Mouse (Mus musculus) adrenal gland, postnatal 25 days (tissue): ENCODE data around the gene Golga7b. TPM values are rescaled to one million over a fixed set of nuclear protein-coding genes. Genes with fewer than 3 reads are reported as not detected.

ENCODE experiments used
- DNase-seq: peaks from one replicate; pipeline ENCODE4 v3.0.0; 2021; ENCODE audit warnings: mixed read lengths
- long read RNA-seq: library from polyadenylated mRNA; stranded (forward); transcript quantifications from one replicate; pipeline ENCODE4 v2.0.0, GENCODE M21; 2021
- total RNA-seq: library from RNA; stranded (reverse); gene quantifications from 2 replicates; pipeline ENCODE4 v1.2.3, GENCODE M21; 2021

Gene Golga7b
- 0.86 and 1.2 TPM in 2 replicates for total RNA-seq
- long read RNA-seq, partial matches to known transcripts, result 0 of 1 reads
- long read RNA-seq, other reads (novel, unspliced or antisense), result 0 of 1 reads

- DNase-seq, result no peak
Measured at GRCm38 (mm10) chr19:42247519-42247918, at the start of gene Golga7b. Gene Golga7b, plus strand, starts transcription at chr19:42247574.

- DNase-seq, result peak; percentile 26
Measured at GRCm38 (mm10) chr19:42198026-42198425, 49.3 kb upstream of the Golga7b start.

- DNase-seq, result no peak
Measured at GRCm38 (mm10) chr19:42201696-42202381, 45.5 kb upstream of the Golga7b start, which contains the start of gene Sfrp5. Gene Sfrp5, minus strand, starts transcription at chr19:42202252.

GRCm38 (mm10) chr19:42202467-42202866 is 44.9 kb upstream of the Golga7b start:
- DNase-seq, result no peak

GRCm38 (mm10) chr19:42204306-42204705 is 43.1 kb upstream of the Golga7b start:
- no peak for DNase-seq

- DNase-seq, result no peak
Measured at GRCm38 (mm10) chr19:42205201-42205600, 42.2 kb upstream of the Golga7b start.

- DNase-seq, result no peak
Measured at GRCm38 (mm10) chr19:42209485-42209884, 37.9 kb upstream of the Golga7b start.

GRCm38 (mm10) chr19:42209976-42210375 is 37.4 kb upstream of the Golga7b start:
- DNase-seq, result no peak

GRCm38 (mm10) chr19:42211936-42212335 is 35.4 kb upstream of the Golga7b start:
- no peak for DNase-seq

- DNase-seq, result no peak
Measured at GRCm38 (mm10) chr19:42214601-42215000, 32.8 kb upstream of the Golga7b start.

GRCm38 (mm10) chr19:42216699-42217373 is 30.5 kb upstream of the Golga7b start:
- no peak for DNase-seq

GRCm38 (mm10) chr19:42217374-42217763 is 30.0 kb upstream of the Golga7b start:
- DNase-seq, result peak; percentile 50

GRCm38 (mm10) chr19:42226451-42226850 is 20.9 kb upstream of the Golga7b start:
- DNase-seq, result no peak

- DNase-seq, result no peak
Measured at GRCm38 (mm10) chr19:42229499-42230287, 17.7 kb upstream of the Golga7b start.

- no peak for DNase-seq
Measured at GRCm38 (mm10) chr19:42230288-42230568, 17.1 kb upstream of the Golga7b start.

- DNase-seq, result no peak
Measured at GRCm38 (mm10) chr19:42230986-42231385, 16.4 kb upstream of the Golga7b start.

- no peak for DNase-seq
Measured at GRCm38 (mm10) chr19:42237602-42238340, 9.6 kb upstream of the Golga7b start.

GRCm38 (mm10) chr19:42238341-42238715 is 9.0 kb upstream of the Golga7b start:
- DNase-seq, result no peak

- no peak for DNase-seq
Measured at GRCm38 (mm10) chr19:42240881-42241280, 6.5 kb upstream of the Golga7b start.

- DNase-seq, result no peak
Measured at GRCm38 (mm10) chr19:42243401-42243800, 4.0 kb upstream of the Golga7b start.

- no peak for DNase-seq
Measured at GRCm38 (mm10) chr19:42246626-42247025, 748 bp upstream of the Golga7b start.
